Comparison of ENCODE assay signal across 11 mouse cellular contexts in genomic region chr12:82189076-82189675, GRCm38 (mm10). TPM values are rescaled to one million over a fixed set of nuclear protein-coding genes. Genes with fewer than 3 reads are reported as not detected.
DNase-seq lines count a peak whose midpoint lies in the region; ATAC-seq lines count a peak whose summit lies in the region.
"Had no signal": no experiment of that assay in that cellular context is flagged by ENCODE, and none has a peak within 500 bp of the region (broad histone marks: within the 10 kb centered on the region; RNA-seq: fewer than 3 reads in every experiment).

No protein-coding gene starts in this region.

- H3K4me2 ChIP-seq in lung, embryonic 15.5 days: peak overlapping the region; percentile 33
- H3K4me2 ChIP-seq in intestine, embryonic 16.5 days (ENCODE audit: low read depth, low read length): peak overlapping the region; percentile 38
- H3K4me2 ChIP-seq: hindbrain, embryonic 14.5 days; neural tube, embryonic 13.5 days had no signal

- no peaks in the 10 kb centered on the region for H3K27me3 ChIP-seq in lung, embryonic 15.5 days
- H3K27me3 ChIP-seq in intestine, embryonic 16.5 days (replicated peaks; ENCODE audit: control insufficient read depth, insufficient read depth, low read length): no peaks in the 10 kb centered on the region
- H3K27me3 ChIP-seq: neural tube, embryonic 13.5 days had no signal

- peak overlapping the region; percentile 76 for H3K27ac ChIP-seq in lung, embryonic 15.5 days
- H3K27ac ChIP-seq in intestine, embryonic 16.5 days (ENCODE audit: low read length): peak overlapping the region; percentile 33; the same call in 1 of the 2 replicates
- H3K27ac ChIP-seq: hindbrain, embryonic 14.5 days; neural tube, embryonic 13.5 days had no signal

- intact Hi-C loops in heart, postnatal 14 days (cut with DNase I): no loop called here

- H3K4me1 ChIP-seq in lung, embryonic 15.5 days: peaks cover 70% of the 10 kb centered on the region
- H3K4me1 ChIP-seq in intestine, embryonic 16.5 days (ENCODE audit: control insufficient read depth, insufficient read depth, low read length): peaks cover 50% of the 10 kb centered on the region

- no peaks in the 10 kb centered on the region for H3K36me3 ChIP-seq in lung, embryonic 15.5 days
- no peaks in the 10 kb centered on the region for H3K36me3 ChIP-seq in intestine, embryonic 16.5 days (ENCODE audit: control insufficient read depth, insufficient read depth, low read length)
- H3K36me3 ChIP-seq: neural tube, embryonic 13.5 days had no signal

- DNase-seq in heart, adult 11 months: peak; percentile 85
- no peak for DNase-seq in heart, postnatal 14 days
- no peak for DNase-seq in lung, postnatal 36 days
- DNase-seq in yolk sac, embryonic 10.5 days (ENCODE audit: low spot score): peak; percentile 51
- DNase-seq in layer of hippocampus, adult 8-10 months (ENCODE audit: low spot score in 2 of 2): no peak
- no peak for DNase-seq in gastrocnemius, postnatal 25 days
- DNase-seq: forebrain, postnatal 0 days had no signal

- no peaks in the 10 kb centered on the region for H3K9me3 ChIP-seq in lung, embryonic 15.5 days
- no peaks in the 10 kb centered on the region for H3K9me3 ChIP-seq in intestine, embryonic 16.5 days (ENCODE audit: control insufficient read depth, low read length)
- H3K9me3 ChIP-seq: neural tube, embryonic 13.5 days had no signal

- WGBS in lung, embryonic 15.5 days: 8% methylated on average over 6 of the region's 6 CpGs
- WGBS in intestine, embryonic 16.5 days: 19% methylated on average over 6 of the region's 6 CpGs

- ATAC-seq in lung, embryonic 15.5 days (ENCODE audit: borderline replicate concordance, extremely low read depth, low FRiP score, low TSS enrichment): peak; percentile 71; the same call in 1 of the 2 replicates
- peak; percentile 47; the same call in 1 of the 2 replicates for ATAC-seq in intestine, embryonic 16.5 days

- no peak overlapping the region for H3K9ac ChIP-seq in lung, embryonic 15.5 days
- no peak overlapping the region for H3K9ac ChIP-seq in intestine, embryonic 16.5 days (ENCODE audit: low read depth, low read length)
- H3K9ac ChIP-seq: forebrain, postnatal 0 days; hindbrain, embryonic 14.5 days; neural tube, embryonic 13.5 days had no signal

- no peak overlapping the region for H3K4me3 ChIP-seq in lung, embryonic 15.5 days
- H3K4me3 ChIP-seq in intestine, embryonic 16.5 days (ENCODE audit: low read length): no peak overlapping the region; the same call in 1 of the 2 replicates
- H3K4me3 ChIP-seq: neural tube, embryonic 13.5 days had no signal

RNA-seq across cellular contexts. Expression of gene Sipa1l1, which starts 20.1 kb away (rescaled TPM):
- total RNA-seq in heart, postnatal 14 days (2021): 10 to 100 TPM; 13.2 to 14.8 TPM
- polyA plus RNA-seq in lung, embryonic 15.5 days (2015; fragmentation: Nextera tagmentation; extraction: Ambion mirVana): 24.2 and 29.4 TPM in 2 replicates
- 20.1 and 21.2 TPM in 2 replicates for polyA plus RNA-seq in intestine, embryonic 16.5 days (2015; fragmentation: Nextera tagmentation; extraction: Ambion mirVana)
- 100 to 1,000 TPM; 199 to 249 (median 219) TPM for total RNA-seq in layer of hippocampus, adult 8-10 months (2022)
- 10 to 100 TPM in 1 of 2 experiments, 1 to 10 TPM in 1; 8.5 to 10.0 TPM for total RNA-seq in gastrocnemius, postnatal 25 days (2021)

Comparison
In these comparisons a context has a peak if more than half of its experiments do, and no peak if none do; other contexts are left out.
1. DNase-seq: peak in heart, adult 11 months (single experiment) and yolk sac, embryonic 10.5 days (single experiment); none in heart, postnatal 14 days (0 of 2), lung, postnatal 36 days (single experiment), layer of hippocampus, adult 8-10 months (0 of 2) and gastrocnemius, postnatal 25 days (single experiment).
2. RNA of gene Sipa1l1, which starts 20.1 kb away (total RNA-seq): 199 to 249 TPM in layer of hippocampus, adult 8-10 months; 13.2 to 14.8 TPM in heart, postnatal 14 days and 8.5 to 10.0 TPM in gastrocnemius, postnatal 25 days; every median in the first group is over 10 times any median in the second.